Mouse (Mus musculus) midbrain, embryonic 15.5 days (tissue): ENCODE results near the gene Ube2c. TPM values are rescaled to one million over a fixed set of nuclear protein-coding genes. Genes with fewer than 3 reads are reported as not detected.
"Not testable (repeated sequence)": the region's sequence is repeated elsewhere in the genome, so short reads cannot be mapped to it uniquely, and the experiment has no call there.

ENCODE experiments used
- ATAC-seq: fragments of 200-750 bp; cut with Nextera tagmentation; replicated peaks from 2 replicates; pipeline ENCODE4 v1.8.0; 2017; ENCODE audit warnings: moderate TSS enrichment
- H3K27ac ChIP-seq: fragments of 300-500 bp; sonication (generic); 2 replicates; pipeline ENCODE4 v1.5.1; 2015; ENCODE audit warnings: mild to moderate bottlenecking, inconsistent platforms
- H3K27me3 ChIP-seq: fragments of 300-500 bp; sonication (generic); replicated peaks from 2 replicates; pipeline ENCODE4 v1.6.1; 2015; ENCODE audit warnings: inconsistent platforms
- H3K36me3 ChIP-seq: fragments of 300-500 bp; sonication (generic); replicated peaks from 2 replicates; pipeline ENCODE4 v1.6.1; 2015; ENCODE audit warnings: inconsistent platforms
- H3K4me1 ChIP-seq: fragments of 300-500 bp; sonication (generic); 2 replicates; pipeline ENCODE4 v1.6.1; 2015; ENCODE audit warnings: inconsistent platforms
- H3K4me2 ChIP-seq: fragments of 300-500 bp; sonication (generic); 2 replicates; pipeline ENCODE4 v1.6.1; 2015; ENCODE audit warnings: inconsistent platforms, mild to moderate bottlenecking, moderate library complexity
- H3K4me3 ChIP-seq: fragments of 300-500 bp; sonication (generic); 2 replicates; pipeline ENCODE4 v1.5.1; 2015; ENCODE audit warnings: mild to moderate bottlenecking, inconsistent platforms
- H3K9ac ChIP-seq: fragments of 300-500 bp; sonication (generic); 2 replicates; pipeline ENCODE4 v1.6.1; 2015; ENCODE audit warnings: mild to moderate bottlenecking, inconsistent platforms
- H3K9me3 ChIP-seq: fragments of 300-500 bp; sonication (generic); 2 replicates; pipeline ENCODE4 v1.6.1; 2016; ENCODE audit warnings: inconsistent platforms
- WGBS: fragments of 180-500 bp; shearing (Covaris S2); methylation state at CpG from one replicate; pipeline ENCODE4 v1.1.7; 2015; ENCODE audit warnings: mixed read lengths; 5-methylcytosine and 5-hydroxymethylcytosine counted together
- polyA plus RNA-seq: library from polyadenylated mRNA; unstranded; fragments of >200 nt; fragmentation: Nextera tagmentation; extraction: Ambion mirVana; gene quantifications from 2 replicates; pipeline ENCODE4 v1.2.1, GENCODE M21; 2015

Ube2c gene
- polyA plus RNA-seq, 1 experiment from 2014 or later: 56.6 TPM

DNA sequence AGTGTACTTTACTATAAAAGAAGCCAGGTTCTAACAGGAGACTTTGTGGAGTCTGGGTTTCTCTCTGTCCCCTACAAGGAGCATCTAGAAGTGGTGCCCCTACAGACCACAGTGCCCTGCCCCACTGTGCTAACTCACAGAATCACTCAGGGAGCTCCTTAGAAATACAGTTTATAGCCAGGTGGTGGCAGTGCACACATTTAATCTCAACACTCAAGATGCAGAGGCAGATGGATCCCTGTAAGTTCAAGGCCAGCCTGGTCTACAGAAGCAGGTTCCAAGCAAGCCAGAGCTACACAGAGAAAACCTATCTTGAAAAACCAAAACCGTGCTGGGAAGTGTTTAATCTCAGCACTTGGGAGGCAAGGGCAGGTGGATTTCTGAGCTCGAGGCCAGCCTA, 24.1 kb downstream of the Ube2c start:
- no peak overlapping the region for H3K4me2 ChIP-seq
- H3K4me1 ChIP-seq: no peaks in the 10 kb centered on the region; the same call in 1 of the 2 replicates
- H3K4me3 ChIP-seq: no peak overlapping the region
- ATAC-seq: no peak
- peaks cover 26% of the 10 kb centered on the region for H3K36me3 ChIP-seq
- H3K9ac ChIP-seq: no peak overlapping the region
- H3K9me3 ChIP-seq: no peaks in the 10 kb centered on the region
- no peaks in the 10 kb centered on the region for H3K27me3 ChIP-seq
- H3K27ac ChIP-seq: no peak overlapping the region
- WGBS: 97% methylated on average over 2 of the region's 2 CpGs

DNA sequence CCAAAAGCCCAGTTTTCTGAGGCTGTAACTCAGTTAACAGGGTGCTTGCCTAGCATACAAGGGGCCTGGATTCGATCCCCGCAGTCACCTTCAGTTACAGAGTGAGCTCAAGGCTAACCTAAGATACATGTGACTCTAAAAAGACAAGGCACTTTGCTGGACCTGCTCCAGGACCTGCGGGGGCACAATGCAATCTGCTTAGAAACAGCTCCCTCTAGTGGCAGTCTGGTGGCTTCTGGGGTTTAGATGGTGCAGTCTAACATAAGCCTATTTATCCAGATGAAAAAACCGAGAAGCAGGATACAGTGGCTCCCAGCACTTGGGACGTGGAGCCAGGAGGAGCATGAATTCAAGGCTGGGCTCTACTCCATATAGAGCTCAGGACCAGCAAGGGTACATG, 24.6 kb downstream of the Ube2c start:
- H3K9ac ChIP-seq: no peak overlapping the region
- H3K4me1 ChIP-seq: no peaks in the 10 kb centered on the region
- H3K9me3 ChIP-seq: no peaks in the 10 kb centered on the region
- ATAC-seq: no peak
- H3K4me2 ChIP-seq: no peak overlapping the region
- peaks cover 26% of the 10 kb centered on the region for H3K36me3 ChIP-seq
- no peaks in the 10 kb centered on the region for H3K27me3 ChIP-seq
- H3K27ac ChIP-seq: 0 out of 2 replicates have a peak overlapping the region, but pooled peaks have one; percentile 31
- WGBS: 33% methylated on average over 5 of the region's 5 CpGs
- H3K4me3 ChIP-seq: no peak overlapping the region

DNA sequence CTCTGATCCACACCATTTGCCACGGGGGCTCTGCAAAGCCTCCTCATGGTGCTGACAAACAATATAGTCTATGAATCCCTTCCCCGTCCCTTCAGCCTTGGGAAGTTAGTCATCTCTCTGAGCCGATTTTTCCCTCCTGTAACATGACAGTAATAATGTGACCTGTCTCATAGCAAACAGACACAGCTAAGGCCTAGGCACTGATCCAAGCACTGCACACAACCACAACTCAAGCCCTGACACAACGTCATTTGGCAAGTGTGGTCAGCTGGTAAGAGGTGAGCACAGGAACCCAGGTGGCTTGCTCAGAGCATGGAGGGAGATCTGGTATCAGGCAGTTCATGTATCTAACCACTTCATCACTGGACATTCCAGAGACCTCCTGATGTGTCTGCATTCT, 26.2 kb downstream of the Ube2c start:
- Histone ChIP-seq H3K4me1 (no peaks in the 10 kb centered on the region), H3K4me3 (no peak overlapping the region), H3K27ac (no peak overlapping the region), H3K9me3 (no peaks in the 10 kb centered on the region), H3K36me3 (peaks cover 26% of the 10 kb centered on the region), H3K9ac (no peak overlapping the region), H3K4me2 (no peak overlapping the region), H3K27me3 (no peaks in the 10 kb centered on the region)
- WGBS: 85% methylated on average over 4 of the region's 4 CpGs
- no peak for ATAC-seq

DNA sequence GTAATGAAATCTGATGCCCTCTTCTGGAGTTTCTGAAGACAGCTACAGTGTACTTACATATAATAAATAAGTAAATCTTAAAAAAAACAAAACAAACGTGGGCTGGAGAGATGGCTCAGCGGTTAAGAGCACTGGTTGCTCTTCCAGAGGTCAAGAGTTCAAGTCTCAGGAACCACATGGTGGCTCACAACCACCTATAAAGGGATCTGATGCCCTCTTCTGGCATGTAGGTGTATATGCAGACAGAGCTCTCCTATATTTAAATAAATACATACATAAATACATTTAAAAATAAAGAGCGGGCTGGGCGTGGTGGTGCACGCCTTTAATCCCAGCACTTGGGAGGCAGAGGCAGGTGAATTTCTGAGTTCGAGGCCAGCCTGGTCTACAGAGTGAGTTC, 28.9 kb downstream of the Ube2c start:
- not testable (repeated sequence) for H3K9ac ChIP-seq, H3K4me1 ChIP-seq, H3K4me2 ChIP-seq, H3K4me3 ChIP-seq, ATAC-seq, H3K27ac ChIP-seq, H3K9me3 ChIP-seq, H3K27me3 ChIP-seq
- 89% methylated on average over 6 of the region's 6 CpGs for WGBS
- peaks cover 20% of the 10 kb centered on the region for H3K36me3 ChIP-seq

DNA sequence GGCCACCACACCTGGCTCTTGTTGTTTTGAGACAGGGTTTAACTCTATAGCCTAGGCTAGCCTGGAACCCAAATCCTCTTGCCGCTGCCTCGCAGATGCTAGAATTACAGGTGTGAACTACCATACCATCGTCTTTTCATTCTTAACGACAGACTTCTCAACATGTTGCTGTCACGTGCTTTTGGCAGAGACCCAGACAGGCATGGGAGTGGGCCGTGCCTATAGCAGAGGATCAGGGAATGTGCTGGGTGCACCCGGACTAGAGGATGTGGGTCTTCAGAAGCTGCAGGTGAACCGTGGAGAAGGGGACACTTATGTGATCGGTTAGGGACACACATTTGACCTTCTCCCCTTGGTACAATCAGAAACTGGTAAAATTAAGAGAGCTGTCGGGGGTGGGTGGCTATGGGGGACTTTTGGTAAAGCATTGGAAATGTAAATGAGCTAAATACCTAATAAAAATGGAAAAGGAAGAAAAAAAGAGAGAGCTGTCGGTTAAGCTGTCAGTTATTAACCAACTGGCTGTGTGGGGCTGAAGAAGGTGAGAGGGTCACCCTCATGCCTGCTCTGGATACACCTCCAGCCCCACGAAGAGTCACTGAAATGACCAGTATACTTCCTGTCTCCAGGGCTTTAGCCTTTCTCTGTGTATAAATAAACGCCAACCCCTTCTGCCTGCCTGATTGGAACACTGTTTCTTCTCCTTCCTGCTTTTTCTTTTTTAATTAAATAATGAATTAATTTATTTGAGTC, 30.7 kb downstream of the Ube2c start:
- H3K36me3 ChIP-seq: peaks cover 14% of the 10 kb centered on the region; the same call in 1 of the 2 replicates
- WGBS: 94% methylated on average over 13 of the region's 13 CpGs

DNA sequence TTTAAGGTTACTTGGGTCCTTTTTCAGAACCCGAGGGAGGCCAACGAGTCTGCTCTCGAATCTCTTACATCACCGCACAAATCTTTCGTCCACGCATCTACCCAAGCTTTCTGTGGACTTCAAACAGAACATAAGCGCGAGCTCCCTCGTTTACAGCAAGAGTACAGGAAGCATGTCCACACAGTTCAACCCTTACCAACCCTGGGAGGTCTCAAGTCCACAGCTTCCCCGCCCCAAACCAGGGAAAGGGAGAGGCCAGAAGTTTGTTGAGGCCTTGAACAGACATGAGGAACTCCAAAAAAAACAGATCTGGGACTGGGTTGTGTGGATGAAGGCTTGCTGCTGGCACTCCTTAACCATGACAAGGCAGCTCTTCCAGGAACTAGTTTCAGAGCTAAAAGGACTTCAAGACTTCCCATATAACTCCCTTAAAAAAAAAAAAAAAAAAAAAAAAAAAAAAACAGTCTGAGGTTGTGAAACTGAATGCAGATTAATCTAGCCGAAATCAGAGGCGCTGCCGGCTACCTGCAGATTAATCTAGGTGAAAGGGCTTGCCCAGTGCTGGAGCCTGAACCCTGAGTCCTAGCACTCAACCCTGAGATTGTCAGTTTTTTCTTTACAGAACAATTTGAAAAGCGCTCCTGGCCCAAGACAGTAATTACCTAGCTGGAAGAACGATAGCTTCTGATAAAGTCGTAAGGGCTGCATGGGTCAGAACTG, 33.7 kb downstream of the Ube2c start:
- Histone ChIP-seq H3K4me3 (peak overlapping the region; percentile 73), H3K27ac (no peak overlapping the region), H3K4me2 (peak overlapping the region; percentile 63), H3K9me3 (no peaks in the 10 kb centered on the region), H3K9ac (peak overlapping the region; percentile 67; the same call in 1 of the 2 replicates), H3K27me3 (no peaks in the 10 kb centered on the region), H3K4me1 (peaks cover 33% of the 10 kb centered on the region), H3K36me3 (no peaks in the 10 kb centered on the region; the same call in 1 of the 2 replicates)
- no peak for ATAC-seq
- 93% methylated on average over 16 of the region's 16 CpGs for WGBS

More for the DNA sequence above, 30.7 kb downstream of the Ube2c start:
- H3K9ac ChIP-seq: no peak overlapping the region
- no peak overlapping the region for H3K4me2 ChIP-seq
- no peak for ATAC-seq
- no peak overlapping the region for H3K27ac ChIP-seq
- peaks cover 15% of the 10 kb centered on the region for H3K4me1 ChIP-seq
- no peaks in the 10 kb centered on the region for H3K27me3 ChIP-seq
- H3K9me3 ChIP-seq: no peaks in the 10 kb centered on the region
- H3K4me3 ChIP-seq: no peak overlapping the region

DNA sequence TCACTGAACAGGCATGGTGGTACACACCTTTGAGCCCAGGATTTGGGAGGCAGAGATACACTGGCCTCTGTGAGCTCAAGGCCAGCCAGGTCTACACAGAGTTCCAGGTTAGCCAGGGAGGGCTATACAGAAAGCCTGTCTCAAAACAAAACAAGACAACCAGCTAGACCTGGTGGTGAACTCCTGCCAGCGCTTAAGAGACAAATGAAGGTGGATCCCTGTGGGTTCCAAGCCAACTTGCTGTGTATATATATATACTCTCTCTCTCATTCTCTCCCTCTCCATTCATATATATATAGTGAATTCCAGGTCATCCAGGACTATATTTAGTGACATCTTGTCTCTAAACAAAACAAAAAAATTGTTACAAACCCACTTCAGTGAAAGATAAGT, 34.2 kb downstream of the Ube2c start:
- peaks cover 33% of the 10 kb centered on the region for H3K4me1 ChIP-seq
- 68% methylated on average over 1 of the region's 1 CpGs for WGBS
- H3K9me3 ChIP-seq: no peaks in the 10 kb centered on the region
- H3K27me3 ChIP-seq: no peaks in the 10 kb centered on the region
- H3K36me3 ChIP-seq: no peaks in the 10 kb centered on the region; the same call in 1 of the 2 replicates
- H3K27ac ChIP-seq: peak overlapping the region; percentile 82; the same call in 1 of the 2 replicates
- no peak for ATAC-seq
- peak overlapping the region; percentile 73 for H3K4me3 ChIP-seq
- H3K9ac ChIP-seq: peak overlapping the region; percentile 67
- peak overlapping the region; percentile 63 for H3K4me2 ChIP-seq

DNA sequence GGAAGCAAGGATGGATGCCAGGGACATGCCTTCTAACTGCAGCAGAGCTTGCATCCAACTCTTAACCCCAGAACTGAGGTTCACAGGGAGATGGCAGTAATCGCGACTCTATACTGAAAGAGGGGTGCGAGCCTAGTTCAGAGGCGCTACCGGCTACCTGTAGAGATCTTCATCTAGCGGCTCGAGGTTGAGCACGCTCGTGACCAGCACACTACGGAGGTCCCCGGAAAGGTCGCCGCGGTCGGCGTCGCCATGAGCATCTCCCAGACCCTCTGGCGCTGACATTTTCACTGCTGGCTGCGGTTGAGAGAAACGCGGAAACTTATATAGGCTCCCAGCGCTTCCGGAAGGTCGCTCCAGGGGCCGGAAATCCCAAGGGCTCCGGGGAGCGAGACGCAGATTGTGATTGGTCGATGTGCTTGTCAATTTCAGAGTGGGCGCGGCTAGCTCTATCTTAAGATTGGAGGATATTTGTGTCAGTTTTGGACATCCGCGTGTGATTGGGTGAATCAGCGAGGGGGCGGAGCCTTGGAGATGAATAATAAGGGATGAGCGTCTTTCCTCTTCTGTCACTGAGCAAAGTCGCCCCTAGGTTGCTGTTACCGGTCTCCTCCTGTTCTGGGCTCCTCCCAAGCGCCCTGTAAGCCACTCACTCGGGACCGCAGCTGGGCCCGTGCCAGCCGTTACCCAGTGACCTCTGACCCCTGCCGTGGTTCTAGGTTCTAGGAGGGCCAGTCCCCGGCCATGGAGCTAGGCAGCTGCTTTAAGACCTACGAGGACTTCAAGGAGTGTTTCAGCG, 35.0 kb downstream of the Ube2c start, which contains the start of the genes Acot8 and Zswim3:
Gene Acot8 (minus strand): TSS at position 350 of the 799 bp plus-strand sequence.
Gene Zswim3 (plus strand): TSS at position 566 of the 799 bp plus-strand sequence.
- WGBS: under 1% methylated on average over 47 of the region's 47 CpGs
- Histone ChIP-seq H3K4me1 (peaks cover 33% of the 10 kb centered on the region), H3K4me2 (peak within 1 kb of the TSS; percentile 73), H3K27me3 (no peaks in the 10 kb centered on the region), H3K27ac (peak within 1 kb of the TSS; percentile 85), H3K36me3 (no peaks in the 10 kb centered on the region; the same call in 1 of the 2 replicates), H3K9ac (peak within 1 kb of the TSS; percentile 79), H3K4me3 (peak within 1 kb of the TSS; percentile 73), H3K9me3 (no peaks in the 10 kb centered on the region)
- ATAC-seq: peak; percentile 96

DNA sequence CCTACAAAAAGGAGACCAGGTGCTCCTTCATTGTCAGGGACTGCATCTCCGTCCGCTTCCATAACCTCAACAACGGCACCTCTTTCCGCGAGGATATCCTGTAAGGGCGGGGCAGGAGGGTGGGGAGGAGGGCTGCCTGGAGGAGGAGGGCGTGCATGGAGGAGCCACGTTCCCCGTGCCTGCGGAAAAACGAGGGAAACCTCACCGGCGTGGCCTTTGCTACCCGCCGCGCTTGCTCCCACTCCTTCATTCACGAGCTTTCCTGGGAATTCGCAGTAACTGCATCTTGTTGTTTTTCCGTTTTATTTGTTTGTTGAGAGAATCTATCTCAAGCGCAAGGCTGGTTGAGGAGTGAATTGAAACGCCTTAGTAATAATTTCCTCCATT, 35.6 kb downstream of the Ube2c start:
- Histone ChIP-seq H3K4me2 (peak overlapping the region; percentile 73), H3K4me3 (peak overlapping the region; percentile 73), H3K27ac (peak overlapping the region; percentile 85), H3K9ac (peak overlapping the region; percentile 79), H3K4me1 (peaks cover 33% of the 10 kb centered on the region), H3K27me3 (no peaks in the 10 kb centered on the region), H3K36me3 (no peaks in the 10 kb centered on the region; the same call in 1 of the 2 replicates), H3K9me3 (no peaks in the 10 kb centered on the region)
- ATAC-seq: peak; percentile 61
- WGBS: 3% methylated on average over 21 of the region's 21 CpGs

DNA sequence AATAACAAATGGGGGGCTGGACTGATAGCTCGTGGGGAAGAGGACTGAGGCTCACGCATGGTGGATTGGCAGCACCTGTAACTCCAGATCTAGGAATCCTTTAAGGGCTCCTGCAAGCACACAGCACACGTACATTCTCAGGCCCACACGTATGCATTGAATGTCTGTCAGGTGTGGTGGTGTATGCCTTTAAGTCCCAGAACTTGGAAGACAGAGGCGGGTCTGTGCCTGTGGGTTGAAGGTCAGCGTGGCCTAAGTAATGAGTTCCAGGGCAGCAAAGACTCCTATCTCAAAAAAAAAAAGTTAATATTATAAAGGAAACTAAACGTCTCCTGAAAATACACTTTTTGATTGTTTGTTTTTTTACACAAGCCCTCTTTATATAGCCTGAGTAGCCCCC, 36.9 kb downstream of the Ube2c start:
- H3K9me3 ChIP-seq: no peaks in the 10 kb centered on the region
- H3K4me2 ChIP-seq: peak overlapping the region; percentile 73; the same call in 1 of the 2 replicates
- H3K9ac ChIP-seq: no peak overlapping the region
- no peak for ATAC-seq
- no peak overlapping the region for H3K27ac ChIP-seq
- 85% methylated on average over 7 of the region's 7 CpGs for WGBS
- no peaks in the 10 kb centered on the region for H3K27me3 ChIP-seq
- H3K36me3 ChIP-seq: no peaks in the 10 kb centered on the region
- H3K4me1 ChIP-seq: peaks cover 33% of the 10 kb centered on the region
- no peak overlapping the region for H3K4me3 ChIP-seq

DNA sequence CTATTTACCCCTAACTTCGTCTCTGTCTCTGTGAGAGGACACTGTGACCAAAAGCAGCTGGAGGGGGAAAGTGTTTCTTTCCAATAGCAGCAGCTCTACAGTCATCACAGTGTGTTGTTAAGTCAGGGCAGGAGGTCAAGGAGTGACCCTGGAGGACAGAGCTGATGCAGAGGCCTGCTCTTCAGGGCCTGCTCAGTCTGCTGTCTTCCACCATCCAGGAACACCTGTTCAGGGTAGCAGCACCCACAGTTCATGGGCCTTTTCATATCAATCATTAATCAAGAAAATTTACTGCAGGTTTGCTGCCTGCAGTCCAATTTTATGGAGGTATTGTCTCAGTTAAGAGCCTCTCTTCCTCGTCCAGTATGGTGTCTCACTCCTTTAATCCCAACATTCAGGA, 43.9 kb downstream of the Ube2c start:
- H3K4me1 ChIP-seq: no peaks in the 10 kb centered on the region
- H3K9ac ChIP-seq: no peak overlapping the region
- no peaks in the 10 kb centered on the region for H3K9me3 ChIP-seq
- H3K36me3 ChIP-seq: 0 out of 2 replicates have a peak, but pooled peaks cover 3% of the 10 kb centered on the region
- no peaks in the 10 kb centered on the region for H3K27me3 ChIP-seq
- no peak overlapping the region for H3K4me3 ChIP-seq
- H3K27ac ChIP-seq: no peak overlapping the region
- H3K4me2 ChIP-seq: no peak overlapping the region
- ATAC-seq: no peak
- 50% methylated on average over 2 of the region's 2 CpGs for WGBS

DNA sequence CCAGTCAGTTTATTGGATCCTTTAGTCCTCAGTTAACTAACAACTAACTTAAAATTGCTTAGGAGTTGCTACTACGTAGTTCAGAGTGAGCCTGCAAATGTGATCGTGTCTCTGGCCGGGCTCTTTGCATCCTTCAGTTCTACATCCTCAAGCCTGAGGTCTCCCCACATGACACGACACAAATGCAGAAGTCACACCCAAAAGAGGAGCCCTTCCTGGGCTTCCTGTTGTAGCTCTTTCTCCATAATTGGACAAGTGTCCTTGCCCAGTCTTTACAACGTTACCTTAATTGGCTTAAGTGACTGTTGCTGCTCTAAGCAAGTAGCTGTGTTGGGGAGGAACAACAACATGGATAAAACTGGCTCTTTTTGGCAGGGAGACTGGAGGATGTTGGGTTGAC, 45.6 kb downstream of the Ube2c start:
- WGBS: 89% methylated on average over 5 of the region's 5 CpGs
- no peak for ATAC-seq

More for the DNA sequence above, 45.6 kb downstream of the Ube2c start:
- Histone ChIP-seq H3K9ac (no peak overlapping the region), H3K27ac (no peak overlapping the region), H3K4me3 (no peak overlapping the region), H3K27me3 (no peaks in the 10 kb centered on the region), H3K36me3 (peaks cover 6% of the 10 kb centered on the region; the same call in 1 of the 2 replicates), H3K4me2 (no peak overlapping the region), H3K9me3 (no peaks in the 10 kb centered on the region), H3K4me1 (no peaks in the 10 kb centered on the region)
